Mouse (Mus musculus) liver, embryonic 14 days (tissue): Measurements from ENCODE around the gene Gm960. TPM values are rescaled to one million over a fixed set of nuclear protein-coding genes. Genes with fewer than 3 reads are reported as not detected.

Experiments used
- polyA plus RNA-seq: library from polyadenylated mRNA; depleted of rRNA; stranded (reverse); fragments of >200 nt; gene quantifications from 2 replicates; pipeline ENCODE4 v1.2.3, GENCODE M21; 2012; rRNA removed

Gene Gm960
- polyA plus RNA-seq, result 0.01 and 0.09 TPM in 2 replicates

GRCm38 (mm10) chr19:4698205-4698677 is at the start of gene Gm960:
Gm960 (minus strand) TSS chr19:4698668.

GRCm38 (mm10) chr19:4711098-4711600 is 12.7 kb upstream of the Gm960 start, which contains the start of gene Sptbn2:
Sptbn2 (plus strand) TSS chr19:4711167.

GRCm38 (mm10) chr19:4625179-4625828 is 73.2 kb downstream of the Gm960 start, which contains the start of gene Rce1:
Rce1 (minus strand) TSS chr19:4625641.

GRCm38 (mm10) chr19:4615151-4616093 is 83.0 kb downstream of the Gm960 start, which contains the start of gene Lrfn4:
Lrfn4 (minus strand) TSS chr19:4615667.

Other genes with a start within 250 kb of the Gm960 start
- 0.12 and 0.22 TPM in 2 replicates for gene Syt12, start 221.2 kb downstream of the Gm960 start, polyA plus RNA-seq
- gene 2010003K11Rik, start 200.1 kb downstream of the Gm960 start, polyA plus RNA-seq, result 0.03 and 0.05 TPM in 2 replicates
- 12.0 and 17.3 TPM in 2 replicates for gene Pcx, start 188.2 kb downstream of the Gm960 start, polyA plus RNA-seq
- gene Lrfn4, start 83.0 kb downstream of the Gm960 start, polyA plus RNA-seq, result 1.6 and 1.8 TPM in 2 replicates
- 16.4 and 19.9 TPM in 2 replicates for gene Rce1, start 73.0 kb downstream of the Gm960 start, polyA plus RNA-seq
- 0.03 and 0.07 TPM in 2 replicates for gene Sptbn2, start 12.5 kb upstream of the Gm960 start, polyA plus RNA-seq
- gene Rbm4b, start 57.8 kb upstream of the Gm960 start, polyA plus RNA-seq, result 3.7 and 4.5 TPM in 2 replicates
- 29.1 and 29.7 TPM in 2 replicates for gene Rbm4, start 95.2 kb upstream of the Gm960 start, polyA plus RNA-seq
- gene Gm21992, start 112.9 kb upstream of the Gm960 start, polyA plus RNA-seq, result 11.0 and 13.2 TPM in 2 replicates
- gene Rbm14, start 113.0 kb upstream of the Gm960 start, polyA plus RNA-seq, result 21.1 and 24.5 TPM in 2 replicates
- gene Ccs, start 140.7 kb upstream of the Gm960 start, polyA plus RNA-seq, result 38.2 and 41.7 TPM in 2 replicates
- 0.01 TPM in 1 of 2 replicates, not detected in the other for gene Ccdc87, start 140.7 kb upstream of the Gm960 start, polyA plus RNA-seq
- gene Ctsf, start 156.5 kb upstream of the Gm960 start, polyA plus RNA-seq, result 20.1 and 21.8 TPM in 2 replicates
- 0.31 and 0.43 TPM in 2 replicates for gene Actn3, start 179.2 kb upstream of the Gm960 start, polyA plus RNA-seq
- gene Zdhhc24, start 180.0 kb upstream of the Gm960 start, polyA plus RNA-seq, result 14.7 and 16.8 TPM in 2 replicates
- 0.98 and 1.1 TPM in 2 replicates for gene Bbs1, start 208.0 kb upstream of the Gm960 start, polyA plus RNA-seq
- 27.2 and 27.5 TPM in 2 replicates for gene Dpp3, start 229.6 kb upstream of the Gm960 start, polyA plus RNA-seq
- gene Peli3, start 244.5 kb upstream of the Gm960 start, polyA plus RNA-seq, result 0.05 and 0.09 TPM in 2 replicates